Mouse (Mus musculus) bone marrow macrophage, adult 2 months (primary cell): ENCODE data around the gene Helz2. TPM values are rescaled to one million over a fixed set of nuclear protein-coding genes. Genes with fewer than 3 reads are reported as not detected.
A peak's percentile ranks its signal among the peaks of the same experiment; 100 is the strongest.
"Not testable (repeated sequence)": the region's sequence is repeated elsewhere in the genome, so short reads cannot be mapped to it uniquely, and the experiment has no call there.

Experiments used
- H3K27ac ChIP-seq: 2 replicates; pipeline ENCODE4 v1.5.1; 2012; ENCODE audit warnings: low read depth, low read length; ENCODE audit not compliant: insufficient read depth
- H3K4me1 ChIP-seq: 2 replicates; pipeline ENCODE4 v1.6.1; 2012; ENCODE audit warnings: low read length; ENCODE audit not compliant: control insufficient read depth, insufficient read depth
- H3K4me3 ChIP-seq: 2 replicates; pipeline ENCODE4 v1.5.1; 2012; ENCODE audit warnings: mild to moderate bottlenecking, low read length, moderate library complexity; ENCODE audit not compliant: insufficient read depth
- CTCF ChIP-seq: IDR thresholded peaks from 2 replicates; pipeline ENCODE4 v1.5.1; 2012; ENCODE audit warnings: low read depth, mild to moderate bottlenecking, low read length, moderate library complexity
- POLR2A ChIP-seq: IDR thresholded peaks from 2 replicates; pipeline ENCODE4 v1.6.1; 2012; ENCODE audit warnings: mild to moderate bottlenecking, low read depth, low read length, borderline replicate concordance
- polyA plus RNA-seq: library from polyadenylated mRNA; stranded (reverse); fragments of >200 nt; gene quantifications from 2 replicates; pipeline ENCODE4 v1.2.4, GENCODE M21; 2012; ENCODE audit not compliant: missing spikeins, insufficient read depth, insufficient read length

The Helz2 gene
- polyA plus RNA-seq, 1 experiment, result 13.3 TPM

- Histone ChIP-seq H3K27ac (no peak overlapping the region), H3K4me1 (no peaks in the 10 kb centered on the region), H3K4me3 (no peak overlapping the region)
- no peak for TF ChIP-seq POLR2A
- no peak for TF ChIP-seq CTCF
These were observed 38.9 kb downstream of the Helz2 start for GRCm38 (mm10) chr2:181202886-181203285.

GRCm38 (mm10) chr2:181202422-181202821 is 39.4 kb downstream of the Helz2 start, which contains the start of gene Ptk6:
Ptk6 (minus strand) TSS chr2:181202789.
- H3K4me3 ChIP-seq, result no peak within 1 kb of the TSS
- no peak for TF ChIP-seq POLR2A
- TF ChIP-seq CTCF, result no peak
- H3K4me1 ChIP-seq, result no peaks in the 10 kb centered on the region
- no peak within 1 kb of the TSS for H3K27ac ChIP-seq

DNA sequence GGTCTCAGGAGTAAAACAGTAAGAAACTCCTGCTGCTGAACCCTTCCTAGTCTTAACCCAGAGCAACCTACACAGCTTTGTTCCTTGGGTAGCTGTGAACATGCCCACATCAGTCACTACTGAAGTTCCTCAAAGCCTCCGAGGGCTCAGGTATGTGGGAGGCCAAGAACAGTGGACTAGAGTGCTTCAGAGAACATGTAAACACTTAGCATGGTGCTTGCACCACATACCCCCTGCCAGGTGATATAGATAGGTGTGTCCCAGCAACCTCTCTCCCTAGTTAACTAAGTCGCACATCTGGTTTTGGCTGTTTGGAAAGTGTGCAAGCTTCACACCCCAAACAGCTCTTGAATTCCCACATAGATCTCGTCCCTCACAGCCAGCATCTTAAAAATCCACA is 40.2 kb downstream of the Helz2 start:
- no peaks in the 10 kb centered on the region for H3K4me1 ChIP-seq
- H3K4me3 ChIP-seq, result no peak overlapping the region
- no peak for TF ChIP-seq CTCF
- no peak for TF ChIP-seq POLR2A
- no peak overlapping the region for H3K27ac ChIP-seq

- H3K27ac ChIP-seq, result no peak overlapping the region
- no peak for TF ChIP-seq POLR2A
- no peak for TF ChIP-seq CTCF
- H3K4me1 ChIP-seq, result peaks cover 8% of the 10 kb centered on the region
- H3K4me3 ChIP-seq, result no peak overlapping the region
These were observed 45.1 kb downstream of the Helz2 start for GRCm38 (mm10) chr2:181196628-181197300.

GRCm38 (mm10) chr2:181193044-181193443 is 48.8 kb downstream of the Helz2 start:
- H3K4me1 ChIP-seq, result peaks cover 20% of the 10 kb centered on the region
- no peak overlapping the region for H3K27ac ChIP-seq
- H3K4me3 ChIP-seq, result no peak overlapping the region
- no peak for TF ChIP-seq CTCF
- no peak for TF ChIP-seq POLR2A

DNA sequence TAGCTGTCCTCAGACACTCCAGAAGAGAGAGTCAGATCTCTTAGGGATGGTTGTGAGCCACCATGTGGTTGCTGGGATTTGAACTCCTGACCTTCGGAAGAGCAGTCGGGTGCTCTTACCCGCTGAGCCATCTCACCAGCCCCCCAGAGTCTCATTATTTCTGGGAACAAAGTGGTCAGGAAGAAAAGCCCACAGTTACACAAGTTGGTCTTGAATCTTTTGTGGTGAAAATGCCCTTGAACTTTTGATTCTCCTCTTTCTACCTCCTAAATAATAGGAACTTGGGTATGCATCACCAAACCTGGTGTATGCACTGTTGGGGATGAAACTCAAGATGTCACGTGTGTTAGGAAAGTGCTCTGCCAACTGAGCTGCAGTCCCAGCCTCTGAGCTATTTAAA is 49.9 kb downstream of the Helz2 start:
- TF ChIP-seq CTCF, result no peak
- no peak for TF ChIP-seq POLR2A
- H3K4me3 ChIP-seq, result no peak overlapping the region
- H3K4me1 ChIP-seq, result peaks cover 20% of the 10 kb centered on the region
- no peak overlapping the region for H3K27ac ChIP-seq

GRCm38 (mm10) chr2:181191385-181191784 is 50.4 kb downstream of the Helz2 start:
- peaks cover 20% of the 10 kb centered on the region for H3K4me1 ChIP-seq
- H3K27ac ChIP-seq, H3K4me3 ChIP-seq: not testable (repeated sequence)

DNA sequence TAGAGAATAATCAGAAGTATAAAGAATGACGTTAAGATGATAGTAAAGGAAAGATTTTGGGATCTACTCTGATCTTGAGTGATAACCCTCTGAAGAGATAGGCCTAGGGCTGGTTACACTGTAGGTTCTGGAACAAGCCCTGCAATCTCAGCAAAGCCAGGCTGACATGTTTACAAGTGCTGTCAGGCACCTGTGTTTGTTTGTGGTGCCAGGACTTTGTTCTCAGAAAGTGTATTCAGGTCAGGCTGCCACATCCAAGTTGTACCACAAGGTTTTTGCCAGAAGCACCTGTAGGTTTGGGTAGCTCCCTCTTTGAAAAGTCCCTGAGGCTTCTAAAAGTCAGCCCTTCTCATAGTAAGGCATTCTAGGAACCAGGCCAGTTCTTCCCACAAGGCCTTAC is 52.5 kb downstream of the Helz2 start:
- Histone ChIP-seq H3K27ac (no peak overlapping the region), H3K4me1 (peaks cover 20% of the 10 kb centered on the region), H3K4me3 (no peak overlapping the region)
- TF ChIP-seq POLR2A (no peak), CTCF (no peak)

DNA sequence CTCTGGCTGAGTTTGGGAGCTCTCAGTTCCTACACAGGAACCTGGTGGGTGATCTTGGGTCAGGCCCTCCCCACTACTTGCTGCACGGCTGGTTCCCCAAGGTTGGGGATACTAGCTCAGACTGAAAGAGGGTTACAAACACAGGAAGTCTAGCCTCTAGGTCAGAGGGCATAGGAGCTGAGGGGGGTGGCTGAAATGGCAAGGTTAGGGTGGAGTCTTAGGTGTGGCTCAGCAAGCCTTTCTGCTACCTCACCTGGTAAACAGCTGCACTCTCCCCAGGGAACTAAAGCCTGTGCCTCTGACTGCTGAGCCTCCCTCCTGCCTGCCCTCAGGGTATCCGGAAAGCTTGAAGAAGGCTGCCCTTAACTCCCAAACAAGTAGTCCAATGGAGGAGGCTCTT is 53.1 kb downstream of the Helz2 start:
- Histone ChIP-seq H3K4me3 (0 out of 2 replicates have a peak overlapping the region, but pooled peaks have one; percentile 71), H3K4me1 (peaks cover 20% of the 10 kb centered on the region), H3K27ac (no peak overlapping the region)
- TF ChIP-seq CTCF (no peak), POLR2A (no peak)

- Histone ChIP-seq H3K4me3 (peak within 1 kb of the TSS; percentile 71), H3K27ac (peak within 1 kb of the TSS; percentile 64), H3K4me1 (peaks cover 13% of the 10 kb centered on the region)
- TF ChIP-seq CTCF, result no peak
These were observed 54.5 kb downstream of the Helz2 start, which contains the start of gene Ppdpf for GRCm38 (mm10) chr2:181187121-181188000. Ppdpf (plus strand) TSS chr2:181187247.

GRCm38 (mm10) chr2:181186635-181187034 is 55.2 kb downstream of the Helz2 start:
- peak overlapping the region; percentile 61 for H3K27ac ChIP-seq
- peak overlapping the region; percentile 71 for H3K4me3 ChIP-seq
- peaks cover 11% of the 10 kb centered on the region for H3K4me1 ChIP-seq
- TF ChIP-seq POLR2A, result no peak
- peak; percentile 94 for TF ChIP-seq CTCF
